Mouse (Mus musculus) midbrain, embryonic 16.5 days (tissue): ENCODE data around the gene Tmem131l. TPM values are rescaled to one million over a fixed set of nuclear protein-coding genes. Genes with fewer than 3 reads are reported as not detected.

Source experiments
- ATAC-seq: fragments of 200-750 bp; cut with Nextera tagmentation; 2 replicates; pipeline ENCODE4 v1.8.0; 2017; ENCODE audit warnings: moderate TSS enrichment
- H3K27ac ChIP-seq: fragments of 300-500 bp; sonication (generic); 2 replicates; pipeline ENCODE4 v1.5.1; 2014; ENCODE audit warnings: mild to moderate bottlenecking, low read length, mixed read lengths
- H3K27me3 ChIP-seq: fragments of 300-500 bp; sonication (generic); 2 replicates; pipeline ENCODE4 v1.6.1; 2014; ENCODE audit warnings: low read depth, low read length, mixed read lengths; ENCODE audit not compliant: control insufficient read depth, insufficient read depth
- H3K36me3 ChIP-seq: fragments of 300-500 bp; sonication (generic); 2 replicates; pipeline ENCODE4 v1.6.1; 2014; ENCODE audit warnings: mild to moderate bottlenecking, low read length, moderate library complexity, mixed read lengths; ENCODE audit not compliant: control insufficient read depth, insufficient read depth
- H3K4me1 ChIP-seq: fragments of 300-500 bp; sonication (generic); 2 replicates; pipeline ENCODE4 v1.6.1; 2014; ENCODE audit warnings: mild to moderate bottlenecking, low read length, mixed read lengths; ENCODE audit not compliant: control insufficient read depth, insufficient read depth
- H3K4me2 ChIP-seq: fragments of 300-500 bp; sonication (generic); 2 replicates; pipeline ENCODE4 v1.6.1; 2014; ENCODE audit warnings: mild to moderate bottlenecking, low read length, mixed read lengths
- H3K4me3 ChIP-seq: fragments of 300-500 bp; sonication (generic); 2 replicates; pipeline ENCODE4 v1.5.1; 2014; ENCODE audit warnings: low read depth, mild to moderate bottlenecking, low read length, moderate library complexity, mixed read lengths
- H3K9ac ChIP-seq: fragments of 300-500 bp; sonication (generic); 2 replicates; pipeline ENCODE4 v1.6.1; 2014; ENCODE audit warnings: low read depth, low read length, mixed read lengths
- H3K9me3 ChIP-seq: fragments of 300-500 bp; sonication (generic); replicated peaks from 2 replicates; pipeline ENCODE4 v1.6.1; 2014; ENCODE audit warnings: mild to moderate bottlenecking, low read length, mixed read lengths; ENCODE audit not compliant: control insufficient read depth, poor library complexity, severe bottlenecking
- WGBS: fragments of 180-500 bp; shearing (Covaris S2); extraction: QIAGEN DNeasy Blood & Tissue Kit; methylation state at CpG from one replicate; pipeline ENCODE4 v1.1.7; 2014; 5-methylcytosine and 5-hydroxymethylcytosine counted together
- polyA plus RNA-seq: library from polyadenylated mRNA; unstranded; fragments of >200 nt; fragmentation: Nextera tagmentation; extraction: Ambion mirVana; gene quantifications from 2 replicates; pipeline ENCODE4 v1.2.1, GENCODE M21; 2015

Gene Tmem131l
- polyA plus RNA-seq, 1 experiment from 2014 or later = 53.8 TPM

GRCm38 (mm10) chr3:83941921-83942320 is 98.1 kb downstream of the Tmem131l start:
- WGBS = 89% methylated on average over 4 of the region's 4 CpGs
- Histone ChIP-seq H3K4me3 (no peak overlapping the region), H3K9ac (no peak overlapping the region), H3K27me3 (no peaks in the 10 kb centered on the region), H3K36me3 (peaks cover 21% of the 10 kb centered on the region), H3K4me2 (no peak overlapping the region), H3K4me1 (no peaks in the 10 kb centered on the region), H3K27ac (no peak overlapping the region), H3K9me3 (no peaks in the 10 kb centered on the region)
- ATAC-seq = no peak

DNA sequence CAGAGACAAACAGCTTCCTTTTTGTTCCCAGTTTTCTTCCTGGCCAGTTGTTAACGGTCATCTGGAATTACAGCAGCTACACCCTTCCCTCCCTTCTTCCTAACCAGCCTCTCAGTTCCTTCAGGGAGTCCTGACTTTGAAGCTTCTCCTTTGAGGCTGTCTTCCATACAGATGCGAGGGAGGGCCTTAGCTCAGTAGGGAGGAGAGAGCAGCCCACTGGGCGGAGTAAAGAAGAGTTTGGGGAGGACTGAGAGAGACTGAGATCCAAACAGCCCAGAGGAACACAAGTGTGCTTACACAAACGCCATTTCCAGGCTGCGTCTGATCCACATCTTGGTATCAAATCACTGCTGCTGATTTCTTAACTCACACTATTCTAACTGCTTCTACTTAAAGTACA is 101.1 kb downstream of the Tmem131l start:
- Histone ChIP-seq H3K36me3 (peaks cover 23% of the 10 kb centered on the region), H3K27ac (no peak overlapping the region), H3K4me3 (no peak overlapping the region), H3K4me1 (no peaks in the 10 kb centered on the region), H3K27me3 (no peaks in the 10 kb centered on the region), H3K9ac (no peak overlapping the region), H3K4me2 (no peak overlapping the region), H3K9me3 (no peaks in the 10 kb centered on the region)
- 45% methylated on average over 5 of the region's 5 CpGs for WGBS
- ATAC-seq = no peak

- no peak overlapping the region for H3K27ac ChIP-seq
- no peak overlapping the region for H3K4me2 ChIP-seq
- ATAC-seq = no peak
- no peak overlapping the region for H3K9ac ChIP-seq
- no peaks in the 10 kb centered on the region for H3K27me3 ChIP-seq
- H3K36me3 ChIP-seq = peaks cover 25% of the 10 kb centered on the region
- 88% methylated on average over 10 of the region's 10 CpGs for WGBS
- H3K4me1 ChIP-seq = no peaks in the 10 kb centered on the region
- H3K9me3 ChIP-seq = no peaks in the 10 kb centered on the region
- H3K4me3 ChIP-seq = no peak overlapping the region
These were observed 105.5 kb downstream of the Tmem131l start for GRCm38 (mm10) chr3:83934514-83934913.

- H3K36me3 ChIP-seq = peaks cover 20% of the 10 kb centered on the region
- H3K4me1 ChIP-seq = no peaks in the 10 kb centered on the region
- WGBS = 73% methylated on average over 11 of the region's 11 CpGs
- no peak overlapping the region for H3K27ac ChIP-seq
- no peaks in the 10 kb centered on the region for H3K27me3 ChIP-seq
- peak; percentile 63; the same call in 1 of the 2 replicates for ATAC-seq
- no peaks in the 10 kb centered on the region for H3K9me3 ChIP-seq
- no peak overlapping the region for H3K9ac ChIP-seq
- H3K4me3 ChIP-seq = no peak overlapping the region
- no peak overlapping the region for H3K4me2 ChIP-seq
These were observed 124.0 kb downstream of the Tmem131l start for GRCm38 (mm10) chr3:83915768-83916496.

GRCm38 (mm10) chr3:83915102-83915501 is 124.9 kb downstream of the Tmem131l start:
- Histone ChIP-seq H3K36me3 (peaks cover 16% of the 10 kb centered on the region), H3K9ac (no peak overlapping the region), H3K9me3 (no peaks in the 10 kb centered on the region), H3K27me3 (no peaks in the 10 kb centered on the region), H3K4me1 (no peaks in the 10 kb centered on the region), H3K4me3 (no peak overlapping the region), H3K4me2 (no peak overlapping the region), H3K27ac (no peak overlapping the region)
- 84% methylated on average over 3 of the region's 3 CpGs for WGBS
- ATAC-seq = no peak

- Histone ChIP-seq H3K27ac (no peak overlapping the region), H3K36me3 (no peaks in the 10 kb centered on the region; the same call in 1 of the 2 replicates), H3K9ac (no peak overlapping the region), H3K4me1 (no peaks in the 10 kb centered on the region), H3K4me2 (no peak overlapping the region), H3K4me3 (no peak overlapping the region), H3K9me3 (no peaks in the 10 kb centered on the region), H3K27me3 (no peaks in the 10 kb centered on the region)
- ATAC-seq = no peak
- WGBS = 96% methylated on average over 5 of the region's 5 CpGs
These were observed 129.3 kb downstream of the Tmem131l start for GRCm38 (mm10) chr3:83910707-83911106.

- Histone ChIP-seq H3K4me1 (no peaks in the 10 kb centered on the region), H3K27ac (no peak overlapping the region), H3K4me3 (no peak overlapping the region), H3K9ac (no peak overlapping the region), H3K36me3 (peaks cover 26% of the 10 kb centered on the region), H3K9me3 (no peaks in the 10 kb centered on the region), H3K4me2 (no peak overlapping the region), H3K27me3 (no peaks in the 10 kb centered on the region)
- ATAC-seq = no peak
- 94% methylated on average over 9 of the region's 9 CpGs for WGBS
These were observed 133.8 kb downstream of the Tmem131l start for GRCm38 (mm10) chr3:83906185-83906584.

GRCm38 (mm10) chr3:83905161-83905560 is 134.8 kb downstream of the Tmem131l start:
- Histone ChIP-seq H3K9ac (no peak overlapping the region), H3K4me1 (no peaks in the 10 kb centered on the region), H3K9me3 (no peaks in the 10 kb centered on the region), H3K4me3 (no peak overlapping the region), H3K36me3 (peaks cover 26% of the 10 kb centered on the region), H3K27me3 (no peaks in the 10 kb centered on the region), H3K27ac (no peak overlapping the region), H3K4me2 (no peak overlapping the region)
- no peak for ATAC-seq
- 78% methylated on average over 6 of the region's 6 CpGs for WGBS

DNA sequence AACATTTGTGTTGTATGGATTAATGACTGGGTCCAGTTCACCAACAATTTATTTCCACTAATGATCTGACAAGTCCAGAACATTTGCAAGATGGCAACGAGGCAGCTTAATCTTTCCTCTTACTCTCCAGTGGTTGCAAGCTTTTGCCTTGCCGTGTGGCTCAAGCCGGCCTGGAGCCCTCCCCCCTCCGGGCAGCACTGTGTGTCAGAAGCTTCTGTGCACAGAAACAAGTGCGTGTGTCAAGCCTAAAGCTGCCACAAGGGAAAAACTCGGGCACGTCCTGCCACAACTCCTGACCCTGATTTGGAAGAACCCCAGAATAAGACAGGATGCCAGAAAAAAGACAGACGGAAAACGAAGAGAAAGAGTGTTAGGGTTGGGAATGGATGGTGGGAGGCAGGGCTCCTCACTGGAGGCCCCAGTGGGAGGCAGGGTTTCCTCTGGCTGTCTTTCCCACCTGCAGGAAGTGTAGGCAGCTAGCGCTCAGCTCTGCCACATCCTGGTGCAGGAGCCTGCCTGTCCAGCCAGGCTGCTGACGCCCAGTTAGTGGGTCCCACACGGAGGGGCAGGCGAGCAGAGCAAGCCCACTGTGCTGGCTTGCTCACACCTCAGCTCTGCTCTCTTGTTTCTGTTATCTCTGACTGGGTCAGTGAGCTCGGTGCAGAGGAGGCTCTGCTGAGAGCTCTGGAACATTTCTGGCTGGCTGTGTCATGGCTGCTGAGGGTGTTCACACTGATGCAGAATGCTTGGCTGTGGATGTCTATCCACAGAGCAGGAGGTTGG is 135.6 kb downstream of the Tmem131l start:
- H3K9me3 ChIP-seq = no peaks in the 10 kb centered on the region
- H3K27me3 ChIP-seq = no peaks in the 10 kb centered on the region
- 75% methylated on average over 14 of the region's 14 CpGs for WGBS
- H3K36me3 ChIP-seq = peaks cover 26% of the 10 kb centered on the region
- H3K4me1 ChIP-seq = no peaks in the 10 kb centered on the region
- no peak overlapping the region for H3K9ac ChIP-seq
- H3K4me3 ChIP-seq = no peak overlapping the region
- no peak overlapping the region for H3K4me2 ChIP-seq
- ATAC-seq = no peak
- peak overlapping the region; percentile 0; the same call in 1 of the 2 replicates for H3K27ac ChIP-seq
